Mouse (Mus musculus) testis, adult 2 months (tissue): Measurements from ENCODE around the gene Cdc20b. TPM values are rescaled to one million over a fixed set of nuclear protein-coding genes. Genes with fewer than 3 reads are reported as not detected.
A peak's percentile ranks its signal among the peaks of the same experiment; 100 is the strongest.

Experiments
- H3K27ac ChIP-seq: fragments of 200-500 bp; 2 replicates; pipeline ENCODE4 v1.5.1; 2012; ENCODE audit warnings: low read depth, low read length; ENCODE audit not compliant: control insufficient read depth, insufficient read depth
- H3K27me3 ChIP-seq: fragments of 200-500 bp; 2 replicates; pipeline ENCODE4 v1.6.1; 2012; ENCODE audit warnings: mild to moderate bottlenecking, low read length, moderate library complexity; ENCODE audit not compliant: control insufficient read depth, insufficient read depth
- H3K36me3 ChIP-seq: fragments of 200-500 bp; 2 replicates; pipeline ENCODE4 v1.6.1; 2012; ENCODE audit warnings: mild to moderate bottlenecking, low read length; ENCODE audit not compliant: control insufficient read depth, insufficient read depth
- H3K4me1 ChIP-seq: fragments of 200-500 bp; 2 replicates; pipeline ENCODE4 v1.6.1; 2012; ENCODE audit warnings: low read length; ENCODE audit not compliant: control insufficient read depth, insufficient read depth
- H3K4me3 ChIP-seq: fragments of 200-500 bp; 2 replicates; pipeline ENCODE4 v1.5.1; 2012; ENCODE audit warnings: low read depth, mild to moderate bottlenecking, low read length, moderate library complexity, mixed read lengths; ENCODE audit not compliant: control insufficient read depth
- CTCF ChIP-seq: fragments of 200-500 bp; IDR thresholded peaks from 2 replicates; pipeline ENCODE4 v1.5.1; 2012; ENCODE audit warnings: low read depth, mild to moderate bottlenecking, inconsistent platforms, low read length, moderate library complexity; ENCODE audit not compliant: control insufficient read depth, insufficient read depth, insufficient replicate concordance
- POLR2A ChIP-seq: fragments of 200-500 bp; IDR thresholded peaks from 2 replicates; pipeline ENCODE4 v1.6.1; 2012; ENCODE audit warnings: low read depth, mild to moderate bottlenecking, inconsistent platforms, low read length, moderate library complexity; ENCODE audit not compliant: control insufficient read depth
- polyA plus RNA-seq: library from polyadenylated mRNA; depleted of rRNA; stranded (reverse); fragments of >200 nt; gene quantifications from 2 replicates; pipeline ENCODE4 v1.2.3, GENCODE M21; 2012

Cdc20b gene
- polyA plus RNA-seq, 1 experiment, result 15.4 TPM

DNA sequence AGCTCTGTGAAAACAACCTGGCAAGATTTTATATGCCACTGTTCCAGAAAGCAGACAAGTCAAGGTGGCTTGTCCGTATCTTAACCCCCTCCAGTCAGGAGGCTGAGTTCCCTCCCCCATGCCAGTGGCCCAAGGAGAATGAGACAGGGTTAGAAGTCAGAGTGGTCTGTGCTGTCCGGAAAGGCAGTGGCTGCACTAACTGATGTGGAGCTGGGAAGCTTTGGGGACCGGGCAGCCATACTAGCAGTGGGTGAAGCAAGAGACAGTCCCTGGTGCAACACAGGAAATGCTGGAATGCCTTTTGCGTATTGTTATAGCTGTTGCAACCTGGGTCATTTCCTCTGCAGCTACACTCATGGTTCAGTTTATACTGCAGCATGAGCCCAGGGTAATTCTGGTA, 44.6 kb upstream of the Cdc20b start:
- Histone ChIP-seq H3K36me3 (no peaks in the 10 kb centered on the region), H3K27ac (no peak overlapping the region), H3K4me1 (peaks cover 50% of the 10 kb centered on the region), H3K4me3 (no peak overlapping the region), H3K27me3 (no peaks in the 10 kb centered on the region; the same call in 1 of the 2 replicates)
- no peak for TF ChIP-seq CTCF
- TF ChIP-seq POLR2A, result no peak

DNA sequence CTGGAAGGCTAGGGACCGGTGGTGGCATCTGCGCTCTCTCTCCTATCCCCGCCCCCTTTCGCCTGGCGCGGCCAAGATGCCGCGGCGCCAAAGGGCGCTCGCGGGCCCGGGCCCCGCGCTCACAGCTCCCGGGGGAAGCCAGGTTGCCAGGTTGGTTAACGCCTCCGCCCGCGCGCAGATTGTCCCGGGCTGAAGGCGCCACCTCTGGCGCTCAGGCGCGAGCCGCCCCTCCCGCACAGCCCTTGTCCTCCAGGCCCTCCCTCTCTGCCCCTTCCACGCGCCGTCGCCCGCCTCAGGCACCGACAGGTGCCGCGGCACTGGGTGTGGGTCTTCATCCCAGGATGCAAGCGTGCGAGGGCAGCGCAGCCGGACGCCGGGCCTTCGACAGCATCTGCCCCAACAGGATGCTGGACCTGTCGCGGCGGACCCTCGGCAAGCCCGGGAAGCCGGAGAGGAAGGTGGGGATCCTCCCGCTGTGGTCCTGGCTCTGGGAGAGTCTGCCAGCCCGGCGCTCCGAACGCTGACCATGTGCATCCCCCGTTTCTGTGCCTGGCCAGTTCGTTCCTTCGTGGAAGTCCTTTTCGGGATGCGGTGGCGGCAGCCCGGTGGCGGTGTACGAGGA, 41.3 kb upstream of the Cdc20b start, which contains the start of gene Mcidas:
TSS of gene Mcidas (plus strand) at position 315 of the 622 bp plus-strand sequence.
- Histone ChIP-seq H3K27ac (no peak within 1 kb of the TSS), H3K27me3 (no peaks in the 10 kb centered on the region), H3K4me1 (peaks cover 32% of the 10 kb centered on the region), H3K4me3 (peak within 1 kb of the TSS; percentile 37), H3K36me3 (no peaks in the 10 kb centered on the region)
- no peak for TF ChIP-seq POLR2A
- no peak for TF ChIP-seq CTCF

DNA sequence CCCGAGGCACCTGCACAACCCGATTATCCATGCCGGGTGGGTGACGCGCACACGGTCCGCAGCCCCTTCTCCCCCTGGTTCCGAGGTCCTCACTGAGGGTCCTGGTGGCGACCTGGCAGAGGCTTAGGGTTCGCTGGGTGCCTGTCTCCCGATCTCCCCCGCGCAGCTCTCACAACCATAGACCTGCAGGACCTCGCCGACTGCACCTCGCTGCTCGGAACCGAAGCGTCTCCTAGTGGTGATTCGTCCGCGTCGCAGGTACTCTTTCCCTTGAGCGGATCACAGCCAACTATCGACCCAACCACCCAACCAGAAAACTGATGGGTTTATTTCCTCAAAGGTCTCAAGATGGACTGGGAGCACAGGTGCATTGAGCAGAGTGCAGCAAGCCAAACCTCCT, 40.7 kb upstream of the Cdc20b start:
- no peaks in the 10 kb centered on the region for H3K27me3 ChIP-seq
- TF ChIP-seq CTCF (peak; percentile 59; the same call in 1 of the 2 replicates), POLR2A (no peak)
- no peaks in the 10 kb centered on the region for H3K36me3 ChIP-seq
- peaks cover 32% of the 10 kb centered on the region for H3K4me1 ChIP-seq
- H3K4me3 ChIP-seq, result peak overlapping the region; percentile 37
- H3K27ac ChIP-seq, result no peak overlapping the region

DNA sequence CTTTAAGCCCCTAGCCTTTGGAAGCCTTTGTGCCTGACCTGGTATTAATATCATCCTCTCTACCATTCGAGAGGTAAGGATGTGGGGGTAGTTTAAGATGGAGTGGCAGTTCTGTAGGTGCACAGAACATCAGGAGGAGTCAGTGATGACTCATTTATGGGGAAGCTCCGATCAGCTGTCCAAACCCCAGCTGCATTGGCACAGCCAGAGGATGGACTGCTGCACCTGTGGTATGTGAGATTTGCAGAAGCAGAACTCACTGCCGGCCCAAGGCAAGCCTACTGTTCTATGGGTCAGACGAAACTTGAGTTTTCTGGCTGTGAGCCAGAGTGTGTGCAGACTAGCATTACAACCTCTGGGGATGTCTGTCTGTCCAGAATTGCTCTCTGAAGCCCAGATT, 38.5 kb upstream of the Cdc20b start:
- TF ChIP-seq CTCF (no peak), POLR2A (no peak)
- Histone ChIP-seq H3K4me3 (no peak overlapping the region), H3K27me3 (no peaks in the 10 kb centered on the region), H3K27ac (no peak overlapping the region), H3K36me3 (no peaks in the 10 kb centered on the region), H3K4me1 (peaks cover 25% of the 10 kb centered on the region)

DNA sequence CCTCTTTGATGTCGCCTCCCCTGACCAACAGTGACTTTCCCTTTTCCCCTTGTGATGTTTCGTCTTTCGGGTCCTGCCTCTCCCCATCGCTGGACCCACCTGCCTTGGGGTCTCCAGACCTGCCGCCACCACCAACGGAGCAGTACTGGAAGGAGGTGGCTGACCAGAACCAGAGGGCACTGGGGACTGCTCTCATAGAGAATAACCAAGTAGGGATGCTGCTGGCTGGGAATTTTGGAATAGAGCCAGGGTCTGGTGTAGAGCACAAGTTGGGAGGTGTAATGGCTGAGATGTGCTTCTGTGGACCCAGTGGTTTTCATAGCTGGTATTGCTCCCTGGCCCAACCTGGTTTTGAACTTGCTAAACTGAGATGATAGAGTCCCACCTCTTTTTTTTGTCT, 37.5 kb upstream of the Cdc20b start:
- no peak overlapping the region for H3K4me3 ChIP-seq
- no peaks in the 10 kb centered on the region for H3K27me3 ChIP-seq
- peaks cover 25% of the 10 kb centered on the region for H3K4me1 ChIP-seq
- no peaks in the 10 kb centered on the region for H3K36me3 ChIP-seq
- H3K27ac ChIP-seq, result no peak overlapping the region
- TF ChIP-seq POLR2A (no peak), CTCF (no peak)

DNA sequence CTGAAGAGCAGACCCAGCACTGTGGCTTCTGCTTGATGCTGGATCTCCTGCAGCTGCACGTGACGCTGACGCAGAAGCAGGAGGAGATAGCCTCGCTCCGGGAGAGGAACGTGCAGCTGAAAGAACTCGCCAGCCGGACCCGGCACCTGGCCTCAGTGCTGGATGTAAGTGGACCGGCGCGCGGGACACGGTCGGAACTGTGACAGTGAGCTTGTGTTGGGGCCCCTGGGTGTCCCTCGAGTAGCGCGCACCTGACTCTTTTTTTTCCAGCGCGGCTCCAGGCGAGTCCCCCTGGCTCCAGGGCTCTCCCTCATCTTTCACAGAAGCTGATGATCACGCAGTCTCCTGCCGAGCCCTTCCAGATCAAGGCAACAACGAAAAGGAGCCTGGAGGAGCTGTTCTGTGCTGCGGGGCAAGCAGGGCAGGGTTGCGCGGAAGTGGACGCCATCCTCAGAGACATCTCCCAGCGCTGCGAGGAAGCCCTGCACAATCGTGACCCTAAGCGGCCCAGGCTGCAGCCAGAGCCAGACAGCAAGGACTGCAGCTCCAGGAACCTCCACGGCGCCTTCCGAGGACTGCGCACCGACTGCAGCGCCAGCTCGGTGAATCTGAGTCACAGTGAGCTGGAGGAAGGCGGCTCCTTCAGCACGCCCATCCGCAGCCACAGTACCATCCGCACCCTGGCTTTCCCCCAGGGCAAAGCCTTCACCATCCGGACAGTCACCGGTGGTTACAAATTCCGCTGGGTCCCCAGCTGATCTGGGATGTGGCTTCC, 36.3 kb upstream of the Cdc20b start:
- Histone ChIP-seq H3K4me1 (peaks cover 21% of the 10 kb centered on the region), H3K36me3 (no peaks in the 10 kb centered on the region), H3K27ac (no peak overlapping the region), H3K27me3 (no peaks in the 10 kb centered on the region), H3K4me3 (peak overlapping the region; percentile 25)
- TF ChIP-seq POLR2A, result no peak
- no peak for TF ChIP-seq CTCF

DNA sequence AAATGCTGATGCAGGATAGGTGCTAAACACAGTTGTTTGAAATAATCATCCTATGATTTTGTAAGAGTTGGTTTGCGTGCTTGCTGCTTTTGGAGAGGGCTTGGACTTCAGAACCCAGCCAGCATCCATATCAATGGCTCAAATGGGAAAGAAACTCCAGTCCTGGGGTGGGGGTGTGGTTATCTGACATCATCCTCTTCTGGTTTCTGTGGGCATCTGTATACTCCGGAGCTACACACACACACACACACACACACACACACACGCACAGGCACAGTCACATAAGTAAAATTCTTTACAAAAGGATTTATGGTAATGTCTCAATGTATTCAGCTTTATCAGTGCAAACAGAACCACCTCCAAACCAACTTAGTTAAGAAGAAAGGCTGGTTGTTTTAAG, 34.8 kb upstream of the Cdc20b start:
- no peaks in the 10 kb centered on the region for H3K27me3 ChIP-seq
- no peak for TF ChIP-seq POLR2A
- no peak for TF ChIP-seq CTCF
- no peaks in the 10 kb centered on the region for H3K36me3 ChIP-seq
- H3K4me3 ChIP-seq, result no peak overlapping the region
- peaks cover 9% of the 10 kb centered on the region for H3K4me1 ChIP-seq
- no peak overlapping the region for H3K27ac ChIP-seq

DNA sequence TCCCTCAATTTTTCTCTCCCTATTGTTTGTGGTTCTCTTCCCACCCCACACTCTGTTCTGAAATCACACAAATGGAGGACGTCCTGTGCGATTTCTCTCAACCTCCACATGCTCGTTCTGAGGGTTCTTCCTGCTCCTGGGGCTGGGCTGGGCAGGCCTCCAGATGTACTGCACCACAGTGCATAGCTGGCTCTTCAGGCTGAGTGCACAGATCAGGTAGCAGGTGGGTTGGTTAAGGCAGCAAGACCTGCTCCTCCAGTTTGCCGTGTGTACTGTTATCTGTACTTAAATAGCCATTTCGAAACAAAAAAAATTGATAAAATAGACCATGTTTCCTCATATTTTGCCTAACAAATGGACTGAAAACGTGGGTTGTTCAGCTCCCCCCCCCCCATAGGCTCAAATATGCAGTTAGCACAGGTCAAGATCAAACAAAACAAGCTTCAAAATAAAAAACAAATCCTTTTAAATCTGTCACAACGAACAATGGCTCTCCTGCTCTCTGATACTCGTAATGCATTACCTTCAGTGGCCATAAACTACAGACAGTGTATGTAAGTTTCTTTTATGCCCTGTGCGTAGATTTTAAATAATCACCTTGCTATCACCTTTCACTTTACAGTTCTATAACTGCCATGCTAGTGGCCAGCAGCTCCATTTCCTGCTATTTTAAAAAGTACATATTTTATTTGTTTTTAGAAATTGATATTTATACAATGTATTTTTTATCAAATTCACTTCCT, 34.2 kb upstream of the Cdc20b start:
- no peak for TF ChIP-seq POLR2A
- TF ChIP-seq CTCF, result no peak
- Histone ChIP-seq H3K27ac (no peak overlapping the region), H3K4me1 (peaks cover 9% of the 10 kb centered on the region), H3K27me3 (no peaks in the 10 kb centered on the region), H3K36me3 (no peaks in the 10 kb centered on the region), H3K4me3 (no peak overlapping the region)
